Mouse (Mus musculus) kidney, embryonic 15.5 days (tissue): ENCODE data around the gene Lmo2. TPM values are rescaled to one million over a fixed set of nuclear protein-coding genes. Genes with fewer than 3 reads are reported as not detected.
"Not testable (repeated sequence)": the region's sequence is repeated elsewhere in the genome, so short reads cannot be mapped to it uniquely, and the experiment has no call there.

ENCODE experiments used
- ATAC-seq: fragments of 200-750 bp; cut with Nextera tagmentation; replicated peaks from 2 replicates; pipeline ENCODE4 v1.8.0; 2017; ENCODE audit warnings: moderate TSS enrichment; ENCODE audit not compliant: low FRiP score
- H3K27ac ChIP-seq: fragments of 300-500 bp; sonication (generic); 2 replicates; pipeline ENCODE4 v1.5.1; 2015; ENCODE audit warnings: mild to moderate bottlenecking, inconsistent platforms
- H3K27me3 ChIP-seq: fragments of 300-500 bp; sonication (generic); 2 replicates; pipeline ENCODE4 v1.6.1; 2015; ENCODE audit warnings: inconsistent platforms
- H3K36me3 ChIP-seq: fragments of 300-500 bp; sonication (generic); 2 replicates; pipeline ENCODE4 v1.6.1; 2015; ENCODE audit warnings: inconsistent platforms
- H3K4me1 ChIP-seq: fragments of 300-500 bp; sonication (generic); 2 replicates; pipeline ENCODE4 v1.6.1; 2015; ENCODE audit warnings: inconsistent platforms
- H3K4me2 ChIP-seq: fragments of 300-500 bp; sonication (generic); 2 replicates; pipeline ENCODE4 v1.6.1; 2015; ENCODE audit warnings: moderate library complexity, mild to moderate bottlenecking, inconsistent platforms
- H3K4me3 ChIP-seq: fragments of 300-500 bp; sonication (generic); replicated peaks from 2 replicates; pipeline ENCODE4 v1.5.1; 2015; ENCODE audit warnings: mild to moderate bottlenecking, inconsistent platforms
- H3K9ac ChIP-seq: fragments of 300-500 bp; sonication (generic); 2 replicates; pipeline ENCODE4 v1.6.1; 2015; ENCODE audit warnings: mild to moderate bottlenecking, inconsistent platforms
- H3K9me3 ChIP-seq: fragments of 300-500 bp; sonication (generic); replicated peaks from 2 replicates; pipeline ENCODE4 v1.6.1; 2016; ENCODE audit warnings: inconsistent platforms
- WGBS: fragments of 180-500 bp; shearing (Covaris S2); methylation state at CpG from one replicate; pipeline ENCODE4 v1.1.7; 2015; ENCODE audit warnings: mixed read lengths; 5-methylcytosine and 5-hydroxymethylcytosine counted together
- polyA plus RNA-seq: library from polyadenylated mRNA; unstranded; fragments of >200 nt; fragmentation: Nextera tagmentation; extraction: Ambion mirVana; gene quantifications from 2 replicates; pipeline ENCODE4 v1.2.1, GENCODE M21; 2015

The Lmo2 gene
- polyA plus RNA-seq, 1 experiment from 2014 or later, result 32.1 TPM

GRCm38 (mm10) chr2:103968919-103969436, 11.2 kb downstream of the Lmo2 start:
- 16% methylated on average over 10 of the region's 10 CpGs for WGBS
- H3K4me1 ChIP-seq, result peaks cover 27% of the 10 kb centered on the region
- no peak for ATAC-seq

GRCm38 (mm10) chr2:103969437-103970040, 11.8 kb downstream of the Lmo2 start:
- Histone ChIP-seq H3K27me3 (peaks cover 66% of the 10 kb centered on the region), H3K36me3 (no peaks in the 10 kb centered on the region), H3K4me3 (peak overlapping the region; percentile 77), H3K4me1 (peaks cover 27% of the 10 kb centered on the region), H3K9me3 (no peaks in the 10 kb centered on the region), H3K4me2 (peak overlapping the region; percentile 98), H3K9ac (peak overlapping the region; percentile 60), H3K27ac (peak overlapping the region; percentile 71)
- ATAC-seq, result peak; percentile 86
- under 1% methylated on average over 40 of the region's 40 CpGs for WGBS

More at GRCm38 (mm10) chr2:103968919-103969436, 11.2 kb downstream of the Lmo2 start:
- H3K27me3 ChIP-seq, result peaks cover 66% of the 10 kb centered on the region
- peak overlapping the region; percentile 71 for H3K27ac ChIP-seq
- H3K36me3 ChIP-seq, result no peaks in the 10 kb centered on the region
- H3K9me3 ChIP-seq, result no peaks in the 10 kb centered on the region
- peak overlapping the region; percentile 98 for H3K4me2 ChIP-seq
- peak overlapping the region; percentile 77 for H3K4me3 ChIP-seq
- H3K9ac ChIP-seq, result peak overlapping the region; percentile 60

- under 1% methylated on average over 79 of the region's 79 CpGs for WGBS
- Histone ChIP-seq H3K36me3 (no peaks in the 10 kb centered on the region), H3K27ac (peak overlapping the region; percentile 41; the same call in 1 of the 2 replicates), H3K4me2 (peak overlapping the region; percentile 98), H3K4me3 (peak overlapping the region; percentile 77), H3K4me1 (peaks cover 27% of the 10 kb centered on the region), H3K9ac (peak overlapping the region; percentile 60), H3K27me3 (peaks cover 66% of the 10 kb centered on the region), H3K9me3 (no peaks in the 10 kb centered on the region)
- ATAC-seq, result peak; percentile 74
These were observed 12.4 kb downstream of the Lmo2 start for GRCm38 (mm10) chr2:103970041-103970790.

GRCm38 (mm10) chr2:103970791-103971649, 13.2 kb downstream of the Lmo2 start:
- Histone ChIP-seq H3K4me3 (peak overlapping the region; percentile 77), H3K9ac (peak overlapping the region; percentile 60), H3K36me3 (no peaks in the 10 kb centered on the region), H3K4me1 (peaks cover 27% of the 10 kb centered on the region), H3K27ac (peak overlapping the region; percentile 41; the same call in 1 of the 2 replicates), H3K4me2 (peak overlapping the region; percentile 98), H3K9me3 (no peaks in the 10 kb centered on the region), H3K27me3 (peaks cover 68% of the 10 kb centered on the region)
- 1% methylated on average over 32 of the region's 32 CpGs for WGBS
- no peak; the same call in 1 of the 2 replicates for ATAC-seq

- no peak overlapping the region for H3K27ac ChIP-seq
- ATAC-seq, result no peak
- H3K27me3 ChIP-seq, result peaks cover 65% of the 10 kb centered on the region
- no peaks in the 10 kb centered on the region for H3K9me3 ChIP-seq
- H3K36me3 ChIP-seq, result no peaks in the 10 kb centered on the region
- peak overlapping the region; percentile 77 for H3K4me3 ChIP-seq
- peak overlapping the region; percentile 98 for H3K4me2 ChIP-seq
- 9% methylated on average over 3 of the region's 3 CpGs for WGBS
- no peak overlapping the region for H3K9ac ChIP-seq
- H3K4me1 ChIP-seq, result peaks cover 27% of the 10 kb centered on the region
These were observed 14.1 kb downstream of the Lmo2 start for GRCm38 (mm10) chr2:103971838-103972237.

- no peak for ATAC-seq
- H3K9ac ChIP-seq, result no peak overlapping the region
These were observed 18.1 kb downstream of the Lmo2 start for GRCm38 (mm10) chr2:103975904-103976303.

GRCm38 (mm10) chr2:103977216-103977615, 19.4 kb downstream of the Lmo2 start:
- WGBS, result 65% methylated on average over 8 of the region's 8 CpGs
- no peak for ATAC-seq
- H3K4me2 ChIP-seq, result no peak overlapping the region

More at GRCm38 (mm10) chr2:103975904-103976303, 18.1 kb downstream of the Lmo2 start:
- peaks cover 30% of the 10 kb centered on the region for H3K4me1 ChIP-seq
- H3K4me2 ChIP-seq, result no peak overlapping the region
- H3K27ac ChIP-seq, result no peak overlapping the region
- H3K27me3 ChIP-seq, result peaks cover 47% of the 10 kb centered on the region
- H3K9me3 ChIP-seq, result no peaks in the 10 kb centered on the region
- H3K36me3 ChIP-seq, result no peaks in the 10 kb centered on the region
- WGBS, result 80% methylated on average over 7 of the region's 7 CpGs
- no peak overlapping the region for H3K4me3 ChIP-seq

GRCm38 (mm10) chr2:103977716-103978115, 19.9 kb downstream of the Lmo2 start:
- no peak for ATAC-seq
- Histone ChIP-seq H3K36me3 (no peaks in the 10 kb centered on the region), H3K27ac (no peak overlapping the region), H3K4me2 (no peak overlapping the region), H3K4me1 (peaks cover 20% of the 10 kb centered on the region), H3K4me3 (no peak overlapping the region), H3K9me3 (no peaks in the 10 kb centered on the region), H3K27me3 (peaks cover 31% of the 10 kb centered on the region), H3K9ac (no peak overlapping the region)
- 59% methylated on average over 9 of the region's 9 CpGs for WGBS

More at GRCm38 (mm10) chr2:103977216-103977615, 19.4 kb downstream of the Lmo2 start:
- H3K27me3 ChIP-seq, result peaks cover 36% of the 10 kb centered on the region
- no peak overlapping the region for H3K4me3 ChIP-seq
- H3K9me3 ChIP-seq, result no peaks in the 10 kb centered on the region
- no peak overlapping the region for H3K9ac ChIP-seq
- no peaks in the 10 kb centered on the region for H3K36me3 ChIP-seq
- H3K4me1 ChIP-seq, result peaks cover 20% of the 10 kb centered on the region
- H3K27ac ChIP-seq, result no peak overlapping the region

GRCm38 (mm10) chr2:103982250-103982649, 24.5 kb downstream of the Lmo2 start:
- H3K27ac ChIP-seq, result no peak overlapping the region
- ATAC-seq, result no peak; the same call in 1 of the 2 replicates
- peaks cover 18% of the 10 kb centered on the region for H3K4me1 ChIP-seq
- H3K9ac ChIP-seq, result no peak overlapping the region
- H3K36me3 ChIP-seq, result no peaks in the 10 kb centered on the region
- no peak overlapping the region for H3K4me2 ChIP-seq
- no peaks in the 10 kb centered on the region for H3K9me3 ChIP-seq
- H3K4me3 ChIP-seq, result no peak overlapping the region
- WGBS, result 10% methylated on average over 5 of the region's 5 CpGs
- H3K27me3 ChIP-seq, result peaks cover 16% of the 10 kb centered on the region; the same call in 1 of the 2 replicates

- Histone ChIP-seq H3K9me3 (no peaks in the 10 kb centered on the region), H3K27ac (no peak overlapping the region), H3K4me3 (no peak overlapping the region), H3K4me2 (no peak overlapping the region), H3K4me1 (peaks cover 16% of the 10 kb centered on the region), H3K9ac (no peak overlapping the region), H3K27me3 (peaks cover 14% of the 10 kb centered on the region; the same call in 1 of the 2 replicates), H3K36me3 (no peaks in the 10 kb centered on the region)
- WGBS, result 90% methylated on average over 10 of the region's 10 CpGs
- no peak for ATAC-seq
These were observed 25.4 kb downstream of the Lmo2 start for GRCm38 (mm10) chr2:103983146-103983545.

- not testable (repeated sequence) for H3K4me1 ChIP-seq, H3K4me3 ChIP-seq, ATAC-seq, H3K9ac ChIP-seq, H3K27me3 ChIP-seq, H3K27ac ChIP-seq, H3K9me3 ChIP-seq, H3K36me3 ChIP-seq, H3K4me2 ChIP-seq
- WGBS, result 80% methylated on average over 8 of the region's 8 CpGs
These were observed 29.8 kb downstream of the Lmo2 start for GRCm38 (mm10) chr2:103987595-103987994.
